Mouse (Mus musculus): ENCODE results near the gene Palb2.

DNA sequence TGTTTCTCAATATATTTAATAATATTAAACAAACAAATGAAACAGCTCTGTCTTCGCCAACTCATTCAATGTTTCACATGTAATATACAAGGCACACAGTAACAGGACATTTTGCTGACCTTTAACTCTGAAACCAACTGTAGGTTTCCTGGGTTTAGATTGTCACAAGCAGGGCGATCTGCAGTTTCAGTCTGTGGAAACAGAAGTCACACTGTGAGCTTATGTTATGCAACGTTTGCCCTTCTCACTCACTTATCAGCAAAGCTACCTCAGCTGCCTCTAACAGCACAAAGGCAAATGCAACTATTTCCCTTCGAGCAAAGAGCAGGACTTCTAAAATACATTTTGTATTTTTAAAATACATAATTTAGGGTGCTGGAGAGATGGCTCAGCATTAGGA lies 9.3 kb downstream of the Palb2 start:
- TF ChIP-seq CTCF (IDR thresholded peaks at IDR 0.05; ENCODE audit: insufficient read depth, low read depth, low read length) (no peak), POLR2A (IDR thresholded peaks at IDR 0.05; ENCODE audit: insufficient read depth, low read depth, low read length) (no peak)
